Mouse (Mus musculus) erythroblast, embryonic 14.5 days (primary cell): ENCODE data around the gene Dab2ip.

ENCODE experiments used
- GATA1 ChIP-seq: IDR thresholded peaks from 2 replicates; pipeline ENCODE4 v1.6.1; 2012; ENCODE audit warnings: low read length, inconsistent platforms, mixed read lengths
- TAL1 ChIP-seq: IDR thresholded peaks from 3 replicates; pipeline ENCODE4 v1.6.1; 2012; ENCODE audit warnings: low read length, inconsistent platforms, mixed read lengths

DNA sequence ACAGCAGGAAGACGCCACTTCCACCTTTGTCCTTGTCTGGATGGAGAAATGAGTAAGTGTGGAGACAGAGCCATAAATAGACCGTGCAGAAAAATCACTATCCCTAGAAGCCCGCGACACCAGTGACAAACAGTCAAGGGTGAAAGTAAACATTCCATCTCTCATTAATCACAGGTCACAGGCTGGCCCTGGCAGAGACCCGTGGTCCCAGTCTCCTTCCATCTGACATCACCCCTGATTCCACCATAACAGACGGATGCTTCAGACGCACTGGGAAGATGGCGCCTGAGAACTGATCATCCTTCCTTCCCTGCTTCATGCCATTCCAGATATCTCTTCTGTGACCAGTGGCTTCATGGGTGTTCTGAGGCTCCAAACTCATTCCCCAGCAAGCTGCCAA lies 206.3 kb downstream of the Dab2ip start:
- TF ChIP-seq GATA1 (no peak), TAL1 (no peak)
